Comparison of ENCODE assay signal across 9 mouse cellular contexts in genomic region chr6:51795300-51795699, GRCm38 (mm10).
DNase-seq lines count a peak whose midpoint lies in the region; ATAC-seq and TF ChIP-seq lines count a peak whose summit lies in the region.
"Had no signal": no experiment of that assay in that cellular context is flagged by ENCODE, and none has a peak within 500 bp of the region (broad histone marks: within the 10 kb centered on the region; RNA-seq: fewer than 3 reads in every experiment).

No protein-coding gene starts in this region.

- no peaks in the 10 kb centered on the region for H3K79me2 ChIP-seq in C2C12 (ENCODE audit: control insufficient read depth, insufficient read depth)

- no peaks in the 10 kb centered on the region for H3K79me3 ChIP-seq in C2C12 (ENCODE audit: low read depth)

- H3ac ChIP-seq in C2C12 (ENCODE audit: control insufficient read depth, insufficient read length, low read depth): no peak overlapping the region

- TF ChIP-seq EP300 in stomach, postnatal 0 days (optimal IDR thresholded peaks at IDR 0.05): no peak

- no peaks in the 10 kb centered on the region for H3K4me1 ChIP-seq in kidney, embryonic 16.5 days (ENCODE audit: insufficient read depth, low read length)
- no peaks in the 10 kb centered on the region for H3K4me1 ChIP-seq in liver, embryonic 13.5 days (replicated peaks)
- no peaks in the 10 kb centered on the region for H3K4me1 ChIP-seq in stomach, postnatal 0 days (replicated peaks; ENCODE audit: control insufficient read depth, insufficient read depth)
- H3K4me1 ChIP-seq: megakaryocyte, embryonic 14.5 days had no signal

- H3K4me2 ChIP-seq in kidney, embryonic 16.5 days (replicated peaks; ENCODE audit: low read depth, low read length): no peak overlapping the region
- no peak overlapping the region for H3K4me2 ChIP-seq in liver, embryonic 13.5 days
- no peak overlapping the region for H3K4me2 ChIP-seq in stomach, postnatal 0 days (replicated peaks; ENCODE audit: low read depth)

- H3K27ac ChIP-seq in kidney, embryonic 16.5 days (ENCODE audit: low read length): no peak overlapping the region
- H3K27ac ChIP-seq in liver, embryonic 13.5 days: no peak overlapping the region
- H3K27ac ChIP-seq in stomach, postnatal 0 days (replicated peaks): no peak overlapping the region

- no peak overlapping the region for H3K9ac ChIP-seq in kidney, embryonic 16.5 days (replicated peaks; ENCODE audit: low read length)
- no peak overlapping the region for H3K9ac ChIP-seq in liver, embryonic 13.5 days
- H3K9ac ChIP-seq in stomach, postnatal 0 days (ENCODE audit: low read length): no peak overlapping the region

- 56% methylated on average over 4 of the region's 4 CpGs for WGBS in kidney, embryonic 16.5 days
- WGBS in liver, embryonic 13.5 days (ENCODE audit: insufficient replicate concordance): 29% methylated on average over 4 of the region's 4 CpGs
- 58% methylated on average over 4 of the region's 4 CpGs for WGBS in stomach, postnatal 0 days

- peak; percentile 10 for DNase-seq in kidney, adult 11 months
- DNase-seq in MEL-GATA-1-ER (ENCODE audit: extremely low read depth, low read depth): peak; percentile 8
- peak; percentile 57 for DNase-seq in embryo, embryonic 11 days
- peak; percentile 14 for DNase-seq in liver, embryonic 13.5 days
- peak; percentile 39 for DNase-seq in stomach, postnatal 0 days (ENCODE audit: low spot score)
- DNase-seq in left cerebral cortex, adult 9 months (ENCODE audit: low spot score in 2 of 2): no peak

- ATAC-seq in kidney, embryonic 16.5 days (ENCODE audit: low FRiP score, low TSS enrichment): no peak
- no peak for ATAC-seq in liver, embryonic 13.5 days (ENCODE audit: low read depth)
- ATAC-seq in stomach, postnatal 0 days (ENCODE audit: low FRiP score, low TSS enrichment): no peak

- TF ChIP-seq CTCF in C2C12 (IDR thresholded peaks at IDR 0.05; ENCODE audit: control insufficient read depth, insufficient read depth, insufficient read length): peak; percentile 9
- TF ChIP-seq CTCF in stomach, postnatal 0 days (IDR thresholded peaks at IDR 0.05; ENCODE audit: low read depth): peak; percentile 70

- no peaks in the 10 kb centered on the region for H3K36me3 ChIP-seq in kidney, embryonic 16.5 days (ENCODE audit: insufficient read depth, low read length)
- H3K36me3 ChIP-seq in C2C12 (ENCODE audit: control insufficient read depth, insufficient read depth): no peaks in the 10 kb centered on the region
- no peaks in the 10 kb centered on the region for H3K36me3 ChIP-seq in liver, embryonic 13.5 days
- H3K36me3 ChIP-seq in stomach, postnatal 0 days (ENCODE audit: control insufficient read depth, insufficient read depth, low read length): no peaks in the 10 kb centered on the region

- no peaks in the 10 kb centered on the region for H3K9me3 ChIP-seq in kidney, embryonic 16.5 days (ENCODE audit: low read length)
- no peaks in the 10 kb centered on the region for H3K9me3 ChIP-seq in liver, embryonic 13.5 days (replicated peaks)
- H3K9me3 ChIP-seq in stomach, postnatal 0 days (ENCODE audit: control insufficient read depth, low read length): no peaks in the 10 kb centered on the region
- H3K9me3 ChIP-seq: megakaryocyte, embryonic 14.5 days had no signal

- no peaks in the 10 kb centered on the region for H3K27me3 ChIP-seq in kidney, embryonic 16.5 days (ENCODE audit: insufficient read depth, low read length)
- peaks cover 19% of the 10 kb centered on the region for H3K27me3 ChIP-seq in C2C12 (ENCODE audit: control insufficient read depth, insufficient read depth, insufficient read length)
- H3K27me3 ChIP-seq in liver, embryonic 13.5 days: no peaks in the 10 kb centered on the region
- no peaks in the 10 kb centered on the region for H3K27me3 ChIP-seq in stomach, postnatal 0 days (ENCODE audit: control insufficient read depth, insufficient read depth, low read length)

- H3K4me3 ChIP-seq in kidney, embryonic 16.5 days (ENCODE audit: low read length): no peak overlapping the region
- no peak overlapping the region for H3K4me3 ChIP-seq in C2C12 (ENCODE audit: insufficient read depth, poor library complexity, severe bottlenecking)
- no peak overlapping the region for H3K4me3 ChIP-seq in liver, embryonic 13.5 days (replicated peaks)
- no peak overlapping the region for H3K4me3 ChIP-seq in stomach, postnatal 0 days (ENCODE audit: low read depth, low read length)
- H3K4me3 ChIP-seq: megakaryocyte, embryonic 14.5 days had no signal

TF ChIP-seq in C2C12, 6 proteins besides CTCF, POLR2A, EP300 and RAD21:
- no peak for TF ChIP-seq MAX (IDR thresholded peaks at IDR 0.05)
- TF ChIP-seq USF1 (IDR thresholded peaks at IDR 0.05; ENCODE audit: low read depth): no peak
- no peak for TF ChIP-seq MYOD1 (IDR thresholded peaks at IDR 0.05; ENCODE audit: control insufficient read depth, insufficient read length, low read depth)
- TF ChIP-seq FOSL1 (IDR thresholded peaks at IDR 0.05; ENCODE audit: insufficient read depth, low read length, poor library complexity, severe bottlenecking): no peak
- TF ChIP-seq MYOG (IDR thresholded peaks at IDR 0.05; ENCODE audit: control insufficient read depth, extremely low read depth, insufficient read length): no peak
- TF ChIP-seq CEBPB (IDR thresholded peaks at IDR 0.05; ENCODE audit: low read depth): no peak

Comparison
In these comparisons a context has a peak if more than half of its experiments do, and no peak if none do; other contexts are left out.
1. DNase-seq: peak in kidney, adult 11 months (single experiment), MEL-GATA-1-ER (single experiment), embryo, embryonic 11 days (single experiment), liver, embryonic 13.5 days (single experiment) and stomach, postnatal 0 days (single experiment); none in left cerebral cortex, adult 9 months (0 of 2).